Mouse (Mus musculus) MEL-GATA-1-ER (cell line): Measurements from ENCODE around the gene Eepd1.
A peak's percentile ranks its signal among the peaks of the same experiment; 100 is the strongest.

ENCODE experiments used
- DNase-seq: peaks from one replicate; pipeline ENCODE4 v3.0.0-alpha.2; 2012; ENCODE audit warnings: low read depth; ENCODE audit errors: extremely low read depth

The Eepd1 gene

GRCm38 (mm10) chr9:25488581-25488980, 7.2 kb downstream of the Eepd1 start:
- DNase-seq: no peak

GRCm38 (mm10) chr9:25489221-25489960, 8.0 kb downstream of the Eepd1 start:
- no peak for DNase-seq

- DNase-seq: no peak
Observed at GRCm38 (mm10) chr9:25490278-25491145, 9.2 kb downstream of the Eepd1 start.

GRCm38 (mm10) chr9:25493918-25494317, 12.6 kb downstream of the Eepd1 start:
- DNase-seq: no peak

- DNase-seq: no peak
Observed at GRCm38 (mm10) chr9:25495601-25496000, 14.3 kb downstream of the Eepd1 start.

GRCm38 (mm10) chr9:25496196-25496595, 14.8 kb downstream of the Eepd1 start:
- DNase-seq: no peak

GRCm38 (mm10) chr9:25496703-25497102, 15.4 kb downstream of the Eepd1 start:
- DNase-seq: no peak

GRCm38 (mm10) chr9:25498770-25499169, 17.4 kb downstream of the Eepd1 start:
- no peak for DNase-seq

- no peak for DNase-seq
Observed at GRCm38 (mm10) chr9:25499306-25499705, 18.0 kb downstream of the Eepd1 start.

GRCm38 (mm10) chr9:25500031-25500430, 18.7 kb downstream of the Eepd1 start:
- DNase-seq: no peak

- peak; percentile 6 for DNase-seq
Observed at GRCm38 (mm10) chr9:25508825-25509224, 27.5 kb downstream of the Eepd1 start.

- no peak for DNase-seq
Observed at GRCm38 (mm10) chr9:25510572-25510971, 29.2 kb downstream of the Eepd1 start.

- DNase-seq: no peak
Observed at GRCm38 (mm10) chr9:25513050-25513449, 31.7 kb downstream of the Eepd1 start.

GRCm38 (mm10) chr9:25513556-25513955, 32.2 kb downstream of the Eepd1 start:
- no peak for DNase-seq

- no peak for DNase-seq
Observed at GRCm38 (mm10) chr9:25516640-25517039, 35.3 kb downstream of the Eepd1 start.

- no peak for DNase-seq
Observed at GRCm38 (mm10) chr9:25517982-25518381, 36.6 kb downstream of the Eepd1 start.

GRCm38 (mm10) chr9:25519193-25519592, 37.8 kb downstream of the Eepd1 start:
- no peak for DNase-seq

GRCm38 (mm10) chr9:25520826-25521225, 39.5 kb downstream of the Eepd1 start:
- DNase-seq: no peak

GRCm38 (mm10) chr9:25521825-25522224, 40.5 kb downstream of the Eepd1 start:
- DNase-seq: no peak

- DNase-seq: no peak
Observed at GRCm38 (mm10) chr9:25526516-25526915, 45.2 kb downstream of the Eepd1 start.

- DNase-seq: no peak
Observed at GRCm38 (mm10) chr9:25526927-25527337, 45.6 kb downstream of the Eepd1 start.

- no peak for DNase-seq
Observed at GRCm38 (mm10) chr9:25527359-25528038, 46.2 kb downstream of the Eepd1 start.
